Mouse (Mus musculus): ENCODE results near the gene Tenm2.

Tenm2 gene

GRCm38 (mm10) chr11:36009281-36010208, 1226.2 kb downstream of the Tenm2 start:
- DNase-seq (ENCODE audit: low read depth in 2 of 2, low spot score in 2 of 2), result no peak

GRCm38 (mm10) chr11:36002900-36003299, 1232.9 kb downstream of the Tenm2 start:
- DNase-seq (ENCODE audit: low read depth in 2 of 2, low spot score in 2 of 2), result no peak

- peak; percentile 15 to 24 for DNase-seq (ENCODE audit: low read depth in 2 of 2, low spot score in 2 of 2)
Measured at GRCm38 (mm10) chr11:36001282-36001970, 1234.3 kb downstream of the Tenm2 start.

GRCm38 (mm10) chr11:36000585-36001281, 1235.0 kb downstream of the Tenm2 start:
- no peak for DNase-seq (ENCODE audit: low read depth in 2 of 2, low spot score in 2 of 2)

GRCm38 (mm10) chr11:36000038-36000437, 1235.7 kb downstream of the Tenm2 start:
- no peak for DNase-seq (ENCODE audit: low read depth in 2 of 2, low spot score in 2 of 2)

- DNase-seq (ENCODE audit: low read depth in 2 of 2, low spot score in 2 of 2), result no peak
Measured at GRCm38 (mm10) chr11:35998048-35998447, 1237.7 kb downstream of the Tenm2 start.

- DNase-seq (ENCODE audit: low read depth in 2 of 2, low spot score in 2 of 2), result no peak
Measured at GRCm38 (mm10) chr11:35995310-35995709, 1240.5 kb downstream of the Tenm2 start.

- DNase-seq (ENCODE audit: low read depth in 2 of 2, low spot score in 2 of 2), result no peak
Measured at GRCm38 (mm10) chr11:35991846-35992245, 1243.9 kb downstream of the Tenm2 start.

GRCm38 (mm10) chr11:35989967-35990366, 1245.8 kb downstream of the Tenm2 start:
- DNase-seq (ENCODE audit: low read depth in 2 of 2, low spot score in 2 of 2), result no peak

GRCm38 (mm10) chr11:35985841-35986393, 1249.8 kb downstream of the Tenm2 start:
- DNase-seq (ENCODE audit: low read depth in 2 of 2, low spot score in 2 of 2), result peak; percentile 12 to 18

GRCm38 (mm10) chr11:35982734-35983133, 1253.0 kb downstream of the Tenm2 start:
- DNase-seq (ENCODE audit: low read depth in 2 of 2, low spot score in 2 of 2), result no peak

GRCm38 (mm10) chr11:35980411-35980917, 1255.3 kb downstream of the Tenm2 start, which contains the start of gene Wwc1:
TSS of gene Wwc1 (minus strand) at chr11:35980527.
- DNase-seq (ENCODE audit: low read depth in 2 of 2, low spot score in 2 of 2), result no peak

GRCm38 (mm10) chr11:35979733-35980410, 1255.9 kb downstream of the Tenm2 start:
- no peak for DNase-seq (ENCODE audit: low read depth in 2 of 2, low spot score in 2 of 2)

GRCm38 (mm10) chr11:35979266-35979732, 1256.5 kb downstream of the Tenm2 start:
- DNase-seq (ENCODE audit: low read depth in 2 of 2, low spot score in 2 of 2), result no peak

- DNase-seq (ENCODE audit: low read depth in 2 of 2, low spot score in 2 of 2), result no peak
Measured at GRCm38 (mm10) chr11:35977796-35978195, 1258.0 kb downstream of the Tenm2 start.

- no peak for DNase-seq (ENCODE audit: low read depth in 2 of 2, low spot score in 2 of 2)
Measured at GRCm38 (mm10) chr11:35977096-35977495, 1258.7 kb downstream of the Tenm2 start.

- DNase-seq (ENCODE audit: low read depth in 2 of 2, low spot score in 2 of 2), result no peak
Measured at GRCm38 (mm10) chr11:35976482-35976881, 1259.3 kb downstream of the Tenm2 start.

GRCm38 (mm10) chr11:35974632-35975450, 1260.9 kb downstream of the Tenm2 start:
- DNase-seq (ENCODE audit: low read depth in 2 of 2, low spot score in 2 of 2), result no peak

- no peak for DNase-seq (ENCODE audit: low read depth in 2 of 2, low spot score in 2 of 2)
Measured at GRCm38 (mm10) chr11:35973135-35973534, 1262.6 kb downstream of the Tenm2 start.

Data from CD8-positive naive resting alpha-beta T cell, adult 2 months (primary cell).